Mouse (Mus musculus): ENCODE data around the gene D630003M21Rik.

DNA sequence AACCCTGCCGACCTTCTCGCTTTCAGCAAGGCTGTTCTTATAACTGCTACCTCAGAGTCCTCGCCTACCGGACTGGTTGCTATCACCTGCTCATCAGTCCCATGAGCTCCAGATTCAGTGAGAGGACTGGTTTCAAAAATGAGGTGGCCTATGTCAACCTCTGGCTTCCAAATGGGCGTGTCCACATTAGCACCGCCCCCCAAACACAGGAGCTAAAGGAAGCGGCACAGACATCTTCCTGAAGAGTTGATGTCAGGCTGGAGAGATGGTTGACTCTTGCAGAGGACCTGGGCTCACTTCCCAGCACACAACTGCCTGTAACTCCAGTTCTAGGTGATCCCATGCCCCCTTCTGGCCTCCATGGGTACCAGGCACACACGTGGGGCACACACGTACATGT lies 52.3 kb downstream of the D630003M21Rik start:
- TF ChIP-seq CTCF (IDR thresholded peaks at IDR 0.05; ENCODE audit: extremely low read depth, insufficient read length, insufficient replicate concordance, low read depth, low read length) (no peak), POLR2A (IDR thresholded peaks at IDR 0.05; ENCODE audit: low read depth, low read length) (no peak)

Measured in small intestine, adult 2 months (tissue).